Comparison of ENCODE assay signal across 10 mouse cellular contexts in genomic region chr2:166555508-166555907, GRCm38 (mm10).
DNase-seq lines count a peak whose midpoint lies in the region; ATAC-seq and TF ChIP-seq lines count a peak whose summit lies in the region.
"Had no signal": no experiment of that assay in that cellular context is flagged by ENCODE, and none has a peak within 500 bp of the region (broad histone marks: within the 10 kb centered on the region; RNA-seq: fewer than 3 reads in every experiment).

No protein-coding gene starts in this region.

- H3K9me3 ChIP-seq in E14TG2a.4 (ENCODE audit: low read length) = no peaks in the 10 kb centered on the region
- H3K9me3 ChIP-seq: limb, embryonic 12.5 days had no signal

- no peak overlapping the region for H3K4me3 ChIP-seq in E14TG2a.4 (replicated peaks; ENCODE audit: low read length)
- H3K4me3 ChIP-seq: limb, embryonic 12.5 days had no signal

- peak; percentile 28 for DNase-seq in adrenal gland, adult 2 months
- no peak for DNase-seq in adrenal gland, adult 8-10 months
- peak; percentile 65 to 71 for DNase-seq in layer of hippocampus, postnatal 10 days (ENCODE audit: low spot score in 2 of 2)
- DNase-seq in layer of hippocampus, adult 11-12 months (ENCODE audit: low spot score) = no peak
- DNase-seq in retina, postnatal 1 day = peak; percentile 55
- DNase-seq in heart, adult 9 months (ENCODE audit: low spot score in 2 of 2) = no peak

- H3K36me3 ChIP-seq in E14TG2a.4 (ENCODE audit: insufficient read depth, low read length) = no peaks in the 10 kb centered on the region
- H3K36me3 ChIP-seq: G1E; limb, embryonic 12.5 days had no signal

- TF ChIP-seq CTCF in E14TG2a.4 (conservative IDR thresholded peaks at IDR 0.05; ENCODE audit: low read length) = peak; percentile 71

- H3K27me3 ChIP-seq in E14TG2a.4 (ENCODE audit: insufficient read depth, low read length) = no peaks in the 10 kb centered on the region
- H3K27me3 ChIP-seq: limb, embryonic 12.5 days had no signal

- peak; percentile 53; the same call in 1 of the 2 replicates for ATAC-seq in erythroblast, adult 5-6 weeks (replicated peaks; ENCODE audit: low FRiP score, poor library complexity, severe bottlenecking)

- H3K4me1 ChIP-seq in E14TG2a.4 (replicated peaks; ENCODE audit: low read depth, low read length) = peaks cover 42% of the 10 kb centered on the region

Comparison
In these comparisons a context has a peak if more than half of its experiments do, and no peak if none do; other contexts are left out.
1. DNase-seq: peak in adrenal gland, adult 2 months (single experiment), layer of hippocampus, postnatal 10 days (2 of 2) and retina, postnatal 1 day (single experiment); none in adrenal gland, adult 8-10 months (single experiment), layer of hippocampus, adult 11-12 months (single experiment) and heart, adult 9 months (0 of 2).